Mouse (Mus musculus) limb, embryonic 11.5 days (tissue): Measurements from ENCODE around the gene Panx1. TPM values are rescaled to one million over a fixed set of nuclear protein-coding genes. Genes with fewer than 3 reads are reported as not detected.
A peak's percentile ranks its signal among the peaks of the same experiment; 100 is the strongest.

Experiments
- ATAC-seq: fragments of 200-750 bp; cut with Nextera tagmentation; 2 replicates; pipeline ENCODE4 v1.8.0; 2017; ENCODE audit warnings: low read depth; ENCODE audit not compliant: insufficient number of reproducible peaks, low FRiP score, low TSS enrichment
- DNase-seq: peaks from one replicate; pipeline ENCODE4 v3.0.0-alpha.2; 2015; ENCODE audit warnings: low spot score
- H3K27ac ChIP-seq: fragments of 300-500 bp; sonication (generic); replicated peaks from 2 replicates; pipeline ENCODE4 v1.5.1; 2014; ENCODE audit warnings: low read depth, mild to moderate bottlenecking, low read length
- H3K27me3 ChIP-seq: fragments of 300-500 bp; sonication (generic); 2 replicates; pipeline ENCODE4 v1.6.1; 2014; ENCODE audit warnings: mild to moderate bottlenecking, low read length, mixed read lengths; ENCODE audit not compliant: control insufficient read depth, insufficient read depth
- H3K36me3 ChIP-seq: fragments of 300-500 bp; sonication (generic); 2 replicates; pipeline ENCODE4 v1.6.1; 2014; ENCODE audit warnings: mild to moderate bottlenecking, low read length, moderate library complexity, mixed read lengths; ENCODE audit not compliant: control insufficient read depth, insufficient read depth
- H3K4me1 ChIP-seq: fragments of 300-500 bp; sonication (generic); 2 replicates; pipeline ENCODE4 v1.6.1; 2014; ENCODE audit warnings: low read length, mixed read lengths; ENCODE audit not compliant: control insufficient read depth, insufficient read depth
- H3K4me2 ChIP-seq: fragments of 300-500 bp; sonication (generic); 2 replicates; pipeline ENCODE4 v1.6.1; 2014; ENCODE audit warnings: low read depth, mild to moderate bottlenecking, moderate library complexity; ENCODE audit not compliant: severe bottlenecking
- H3K4me3 ChIP-seq: fragments of 300-500 bp; sonication (generic); 2 replicates; pipeline ENCODE4 v1.5.1; 2014; ENCODE audit warnings: low read depth, low read length
- H3K9ac ChIP-seq: fragments of 300-500 bp; sonication (generic); 2 replicates; pipeline ENCODE4 v1.6.1; 2014; ENCODE audit warnings: mild to moderate bottlenecking, low read length
- H3K9me3 ChIP-seq: fragments of 300-500 bp; sonication (generic); 2 replicates; pipeline ENCODE4 v1.6.1; 2016; ENCODE audit warnings: low read length; ENCODE audit not compliant: control insufficient read depth
- WGBS: fragments of 180-500 bp; shearing (Covaris S2); extraction: QIAGEN DNeasy Blood & Tissue Kit; methylation state at CpG from one replicate; pipeline ENCODE4 v1.1.7; 2014; 5-methylcytosine and 5-hydroxymethylcytosine counted together
- polyA plus RNA-seq: library from polyadenylated mRNA; unstranded; fragments of >200 nt; fragmentation: Nextera tagmentation; extraction: Ambion mirVana; gene quantifications from 2 replicates; pipeline ENCODE4 v1.2.1, GENCODE M21; 2014

Gene Panx1
- 78.4 and 79.6 TPM in 2 replicates for polyA plus RNA-seq

DNA sequence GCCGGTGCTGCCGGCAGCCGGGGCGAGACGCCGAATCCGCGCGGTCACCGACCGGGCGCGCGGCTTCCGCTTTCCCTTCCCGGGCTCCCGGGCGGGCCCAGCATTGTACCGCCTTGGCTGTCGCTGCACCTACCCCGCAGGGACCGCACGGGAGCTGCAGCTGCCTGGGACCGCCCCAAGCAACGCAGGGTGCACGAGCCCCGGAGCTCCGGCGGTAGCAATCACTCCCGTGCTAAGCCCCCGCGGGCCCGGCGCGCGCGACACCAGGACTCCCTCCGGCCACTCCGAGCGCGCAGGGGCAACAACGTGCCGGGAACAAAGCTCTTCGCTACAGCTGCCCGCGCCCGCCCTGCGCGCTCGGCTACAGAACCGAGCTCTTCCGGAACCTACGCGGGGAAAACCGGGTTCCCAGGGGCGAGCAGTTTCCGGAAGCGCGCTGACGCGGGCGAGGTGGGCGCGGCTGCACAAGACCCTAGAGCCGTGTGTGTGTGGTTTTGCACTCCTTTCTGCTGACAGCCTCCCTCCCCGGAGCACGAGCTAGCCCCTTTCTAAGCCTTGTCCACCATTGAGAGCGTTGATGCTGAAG, at the start of gene Panx1:
Panx1 (minus strand) TSS at position 395 of the 586 bp plus-strand sequence.
- no peaks in the 10 kb centered on the region for H3K9me3 ChIP-seq
- ATAC-seq (peak; percentile 72), DNase-seq (peak; percentile 87)
- no peaks in the 10 kb centered on the region for H3K27me3 ChIP-seq
- H3K4me2 ChIP-seq: peak within 1 kb of the TSS; percentile 53
- 0% methylated on average over 53 of the region's 68 CpGs for WGBS
- 0 out of 2 replicates have a peak, but pooled peaks cover 6% of the 10 kb centered on the region for H3K4me1 ChIP-seq
- peak within 1 kb of the TSS; percentile 86 for H3K4me3 ChIP-seq
- no peaks in the 10 kb centered on the region for H3K36me3 ChIP-seq
- H3K27ac ChIP-seq: peak within 1 kb of the TSS; percentile 84
- peak within 1 kb of the TSS; percentile 95 for H3K9ac ChIP-seq

GRCm38 (mm10) chr9:15068686-15069295, 23.5 kb upstream of the Panx1 start:
- Histone ChIP-seq H3K27me3 (no peaks in the 10 kb centered on the region), H3K4me1 (no peaks in the 10 kb centered on the region), H3K9me3 (no peaks in the 10 kb centered on the region), H3K9ac (no peak overlapping the region), H3K27ac (no peak overlapping the region), H3K4me3 (no peak overlapping the region), H3K4me2 (no peak overlapping the region), H3K36me3 (no peaks in the 10 kb centered on the region)
- WGBS: 76% methylated on average over 6 of the region's 6 CpGs
- DNase-seq (no peak), ATAC-seq (no peak)

- Histone ChIP-seq H3K4me2 (no peak overlapping the region), H3K9ac (no peak overlapping the region), H3K9me3 (no peaks in the 10 kb centered on the region), H3K4me1 (no peaks in the 10 kb centered on the region), H3K36me3 (no peaks in the 10 kb centered on the region), H3K27ac (no peak overlapping the region), H3K4me3 (no peak overlapping the region), H3K27me3 (no peaks in the 10 kb centered on the region)
- 72% methylated on average over 7 of the region's 7 CpGs for WGBS
- ATAC-seq: no peak
- DNase-seq: no peak
Measured at GRCm38 (mm10) chr9:15067995-15068685, 22.9 kb upstream of the Panx1 start.

DNA sequence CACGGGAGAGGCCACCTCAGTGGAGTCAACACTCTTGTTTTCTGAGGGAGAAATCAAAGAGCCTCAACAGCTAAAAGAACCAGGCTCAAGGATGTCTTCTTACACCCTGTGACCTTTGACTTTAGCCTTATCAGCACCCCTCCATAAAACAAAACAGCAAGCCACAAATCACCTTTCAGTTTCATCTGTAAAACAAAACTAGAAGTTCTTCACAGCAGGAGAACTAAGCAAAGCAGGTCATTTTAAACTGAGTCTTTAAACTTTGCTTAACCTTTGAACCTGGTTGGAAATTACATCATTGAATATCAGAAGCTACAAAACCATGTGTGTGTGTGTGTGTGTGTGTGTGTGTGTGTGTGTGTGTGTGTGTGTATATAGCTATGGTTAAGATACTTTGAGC, 18.9 kb upstream of the Panx1 start:
- H3K36me3 ChIP-seq: no peaks in the 10 kb centered on the region
- ATAC-seq (no peak), DNase-seq (no peak)
- no peak overlapping the region for H3K9ac ChIP-seq
- 3% methylated on average over 1 of the region's 1 CpGs for WGBS
- H3K4me3 ChIP-seq: no peak overlapping the region
- no peaks in the 10 kb centered on the region for H3K9me3 ChIP-seq
- no peaks in the 10 kb centered on the region for H3K27me3 ChIP-seq
- H3K4me2 ChIP-seq: no peak overlapping the region
- no peaks in the 10 kb centered on the region for H3K4me1 ChIP-seq
- no peak overlapping the region for H3K27ac ChIP-seq

DNA sequence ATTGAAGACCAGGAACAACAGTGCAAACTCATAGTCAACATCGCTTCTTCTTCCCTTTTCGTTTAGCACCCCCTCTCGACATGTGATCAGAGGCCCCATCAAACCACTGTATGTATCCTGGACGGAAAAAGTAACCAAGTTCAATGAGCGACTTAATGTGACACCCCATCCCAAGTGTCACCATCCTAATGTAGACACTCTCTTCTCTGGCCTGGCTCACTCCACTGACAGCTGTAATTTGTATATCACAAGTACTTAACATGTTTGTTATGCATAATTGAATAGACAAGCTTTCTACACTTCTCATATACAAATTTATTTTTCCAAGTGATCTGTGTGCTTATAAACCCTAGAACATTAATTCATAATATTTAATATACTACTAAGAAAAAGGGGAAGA, 15.6 kb upstream of the Panx1 start:
- no peaks in the 10 kb centered on the region for H3K36me3 ChIP-seq
- no peaks in the 10 kb centered on the region for H3K4me1 ChIP-seq

GRCm38 (mm10) chr9:15060026-15060425, 14.7 kb upstream of the Panx1 start:
- Histone ChIP-seq H3K27me3 (no peaks in the 10 kb centered on the region), H3K4me3 (no peak overlapping the region), H3K36me3 (no peaks in the 10 kb centered on the region), H3K9ac (no peak overlapping the region), H3K4me2 (no peak overlapping the region), H3K27ac (no peak overlapping the region), H3K9me3 (no peaks in the 10 kb centered on the region), H3K4me1 (no peaks in the 10 kb centered on the region)
- DNase-seq (no peak), ATAC-seq (no peak)
- 87% methylated on average over 6 of the region's 6 CpGs for WGBS

More for the DNA sequence above, 15.6 kb upstream of the Panx1 start:
- Histone ChIP-seq H3K27ac (no peak overlapping the region), H3K4me3 (no peak overlapping the region), H3K27me3 (no peaks in the 10 kb centered on the region), H3K9me3 (no peaks in the 10 kb centered on the region), H3K4me2 (no peak overlapping the region), H3K9ac (no peak overlapping the region)
- DNase-seq: no peak
- WGBS: 93% methylated on average over 5 of the region's 5 CpGs
- ATAC-seq: no peak

GRCm38 (mm10) chr9:15045740-15046139, 462 bp upstream of the Panx1 start:
- H3K4me3 ChIP-seq: peak overlapping the region; percentile 86
- no peak for ATAC-seq
- H3K4me1 ChIP-seq: 0 out of 2 replicates have a peak, but pooled peaks cover 6% of the 10 kb centered on the region
- H3K9ac ChIP-seq: peak overlapping the region; percentile 95
- H3K4me2 ChIP-seq: peak overlapping the region; percentile 53
- 42% methylated on average over 10 of the region's 10 CpGs for WGBS
- H3K9me3 ChIP-seq: no peaks in the 10 kb centered on the region
- H3K27me3 ChIP-seq: no peaks in the 10 kb centered on the region
- H3K27ac ChIP-seq: no peak overlapping the region
- H3K36me3 ChIP-seq: no peaks in the 10 kb centered on the region
- no peak for DNase-seq

DNA sequence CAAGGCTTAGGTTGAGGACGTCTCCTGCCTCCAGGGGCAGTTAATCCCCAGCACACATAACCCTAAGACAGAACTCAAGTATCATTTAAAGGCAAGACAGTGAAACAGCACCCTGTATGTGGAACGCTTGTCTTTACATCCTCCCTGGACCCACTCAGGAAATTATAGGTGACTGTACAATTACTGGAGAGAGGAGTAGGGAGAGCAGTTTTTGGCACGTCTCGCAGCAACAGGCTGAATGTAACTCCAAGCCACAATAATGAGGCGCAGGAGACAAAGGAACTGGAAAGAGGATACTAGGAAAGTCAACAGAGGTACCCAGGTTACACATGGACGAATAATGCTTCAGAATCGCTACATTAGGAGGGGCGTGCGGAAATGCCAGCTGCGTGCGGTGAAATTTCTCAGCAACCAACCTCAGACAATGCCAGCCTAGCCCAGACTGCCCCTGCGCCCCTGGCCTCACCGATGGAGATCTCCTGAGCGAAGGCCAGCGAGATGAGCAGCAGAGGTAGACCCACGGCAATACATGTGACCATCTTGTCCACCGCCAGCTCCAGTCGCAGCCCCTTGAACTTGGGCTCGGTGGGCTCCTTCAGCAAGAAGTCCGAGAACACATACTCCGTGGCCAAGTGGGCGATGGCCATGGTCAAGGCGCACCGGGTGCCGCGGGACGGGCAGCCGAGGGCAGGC, 741 bp downstream of the Panx1 start:
- Histone ChIP-seq H3K27ac (peak overlapping the region; percentile 84), H3K9ac (peak overlapping the region; percentile 95), H3K4me2 (peak overlapping the region; percentile 53), H3K4me3 (peak overlapping the region; percentile 86), H3K36me3 (no peaks in the 10 kb centered on the region), H3K4me1 (0 out of 2 replicates have a peak, but pooled peaks cover 6% of the 10 kb centered on the region), H3K9me3 (no peaks in the 10 kb centered on the region), H3K27me3 (no peaks in the 10 kb centered on the region)
- ATAC-seq: 0 out of 2 replicates have a peak, but pooled peaks have one; percentile 23
- WGBS: 1% methylated on average over 28 of the region's 28 CpGs
- DNase-seq: peak; percentile 69
